Mouse (Mus musculus) 416B (cell line): ENCODE results near the gene Stxbp6.

Source experiments
- DNase-seq: peaks from one replicate; pipeline ENCODE4 v3.0.0; 2011; ENCODE audit warnings: low read depth

Stxbp6 gene

GRCm38 (mm10) chr12:44996274-44996673 is 78.2 kb downstream of the Stxbp6 start:
- DNase-seq: no peak

GRCm38 (mm10) chr12:44993391-44993790 is 81.1 kb downstream of the Stxbp6 start:
- peak; percentile 38 for DNase-seq

GRCm38 (mm10) chr12:44992847-44993246 is 81.7 kb downstream of the Stxbp6 start:
- DNase-seq: peak; percentile 22

- DNase-seq: no peak
These were observed 84.1 kb downstream of the Stxbp6 start for GRCm38 (mm10) chr12:44990379-44990778.

GRCm38 (mm10) chr12:44989011-44989410 is 85.5 kb downstream of the Stxbp6 start:
- DNase-seq: no peak

GRCm38 (mm10) chr12:44987762-44988161 is 86.7 kb downstream of the Stxbp6 start:
- no peak for DNase-seq

GRCm38 (mm10) chr12:44979316-44979848 is 95.1 kb downstream of the Stxbp6 start:
- DNase-seq: no peak

GRCm38 (mm10) chr12:44975266-44975665 is 99.2 kb downstream of the Stxbp6 start:
- no peak for DNase-seq

GRCm38 (mm10) chr12:44971477-44971876 is 103.0 kb downstream of the Stxbp6 start:
- peak; percentile 67 for DNase-seq

- no peak for DNase-seq
These were observed 107.1 kb downstream of the Stxbp6 start for GRCm38 (mm10) chr12:44967448-44967847.

- no peak for DNase-seq
These were observed 117.0 kb downstream of the Stxbp6 start for GRCm38 (mm10) chr12:44957474-44957873.

GRCm38 (mm10) chr12:44953121-44953520 is 121.4 kb downstream of the Stxbp6 start:
- DNase-seq: no peak

- DNase-seq: no peak
These were observed 122.4 kb downstream of the Stxbp6 start for GRCm38 (mm10) chr12:44952072-44952471.

- DNase-seq: no peak
These were observed 124.0 kb downstream of the Stxbp6 start for GRCm38 (mm10) chr12:44950559-44950958.

GRCm38 (mm10) chr12:44947823-44948222 is 126.7 kb downstream of the Stxbp6 start:
- DNase-seq: no peak

GRCm38 (mm10) chr12:44940325-44940724 is 134.2 kb downstream of the Stxbp6 start:
- peak; percentile 41 for DNase-seq

GRCm38 (mm10) chr12:44939106-44939505 is 135.4 kb downstream of the Stxbp6 start:
- no peak for DNase-seq

GRCm38 (mm10) chr12:44932954-44933353 is 141.6 kb downstream of the Stxbp6 start:
- no peak for DNase-seq

- no peak for DNase-seq
These were observed 142.8 kb downstream of the Stxbp6 start for GRCm38 (mm10) chr12:44931716-44932115.

- DNase-seq: no peak
These were observed 146.1 kb downstream of the Stxbp6 start for GRCm38 (mm10) chr12:44928456-44928855.

GRCm38 (mm10) chr12:44925901-44926300 is 148.6 kb downstream of the Stxbp6 start:
- DNase-seq: no peak

GRCm38 (mm10) chr12:44923273-44923672 is 151.2 kb downstream of the Stxbp6 start:
- DNase-seq: no peak

- DNase-seq: no peak
These were observed 152.3 kb downstream of the Stxbp6 start for GRCm38 (mm10) chr12:44922241-44922640.

- peak; percentile 54 for DNase-seq
These were observed 154.9 kb downstream of the Stxbp6 start for GRCm38 (mm10) chr12:44919613-44920012.

- DNase-seq: no peak
These were observed 155.6 kb downstream of the Stxbp6 start for GRCm38 (mm10) chr12:44918929-44919328.
